Mouse (Mus musculus) kidney, embryonic 16.5 days (tissue): Measurements from ENCODE around the gene Sdk2. TPM values are rescaled to one million over a fixed set of nuclear protein-coding genes. Genes with fewer than 3 reads are reported as not detected.
A peak's percentile ranks its signal among the peaks of the same experiment; 100 is the strongest.

Source experiments
- ATAC-seq: fragments of 200-750 bp; cut with Nextera tagmentation; 2 replicates; pipeline ENCODE4 v1.8.0; 2017; ENCODE audit warnings: moderate TSS enrichment; ENCODE audit not compliant: low FRiP score, low TSS enrichment
- H3K27ac ChIP-seq: fragments of 300-500 bp; sonication (generic); 2 replicates; pipeline ENCODE4 v1.5.1; 2014; ENCODE audit warnings: low read length
- H3K27me3 ChIP-seq: fragments of 300-500 bp; sonication (generic); 2 replicates; pipeline ENCODE4 v1.6.1; 2014; ENCODE audit warnings: low read length, control low read depth, mixed read lengths; ENCODE audit not compliant: insufficient read depth
- H3K36me3 ChIP-seq: fragments of 300-500 bp; sonication (generic); 2 replicates; pipeline ENCODE4 v1.6.1; 2014; ENCODE audit warnings: low read length, control low read depth, mixed read lengths; ENCODE audit not compliant: insufficient read depth
- H3K4me1 ChIP-seq: fragments of 300-500 bp; sonication (generic); 2 replicates; pipeline ENCODE4 v1.6.1; 2014; ENCODE audit warnings: low read length, control low read depth, mixed read lengths; ENCODE audit not compliant: insufficient read depth
- H3K4me2 ChIP-seq: fragments of 300-500 bp; sonication (generic); replicated peaks from 2 replicates; pipeline ENCODE4 v1.6.1; 2014; ENCODE audit warnings: low read depth, low read length
- H3K4me3 ChIP-seq: fragments of 300-500 bp; sonication (generic); 2 replicates; pipeline ENCODE4 v1.5.1; 2014; ENCODE audit warnings: mild to moderate bottlenecking, low read length
- H3K9ac ChIP-seq: fragments of 300-500 bp; sonication (generic); replicated peaks from 2 replicates; pipeline ENCODE4 v1.6.1; 2014; ENCODE audit warnings: low read length
- H3K9me3 ChIP-seq: fragments of 300-500 bp; sonication (generic); 2 replicates; pipeline ENCODE4 v1.6.1; 2016; ENCODE audit warnings: low read length, control low read depth
- WGBS: fragments of 180-500 bp; shearing (Covaris S2); extraction: QIAGEN DNeasy Blood & Tissue Kit; methylation state at CpG from one replicate; pipeline ENCODE4 v1.1.7; 2014; 5-methylcytosine and 5-hydroxymethylcytosine counted together
- polyA plus RNA-seq: library from polyadenylated mRNA; unstranded; fragments of >200 nt; fragmentation: Nextera tagmentation; extraction: Ambion mirVana; gene quantifications from 2 replicates; pipeline ENCODE4 v1.2.1, GENCODE M21; 2015

Gene Sdk2
- polyA plus RNA-seq, 1 experiment from 2014 or later = 2.8 TPM

DNA sequence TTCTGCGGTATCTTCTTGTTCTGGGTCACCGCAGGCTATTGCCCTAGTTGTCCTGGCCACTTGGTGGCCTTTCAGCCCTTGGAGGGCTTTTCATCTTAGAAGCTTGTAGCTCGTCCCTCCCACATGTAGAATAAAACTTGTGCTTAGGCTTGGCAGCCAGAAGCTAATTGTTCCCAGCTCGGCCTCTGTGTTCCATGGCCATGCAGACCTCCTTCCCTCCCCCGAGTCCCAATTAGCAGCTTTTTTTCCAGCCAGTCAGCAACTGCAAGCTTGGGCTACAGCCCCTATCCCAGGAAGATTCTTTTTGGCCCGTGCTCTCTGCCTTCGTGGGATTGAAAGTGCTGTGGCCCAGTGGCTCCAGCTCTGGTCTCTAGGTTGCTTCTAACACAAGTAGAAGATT is 217.5 kb downstream of the Sdk2 start:
- no peaks in the 10 kb centered on the region for H3K36me3 ChIP-seq
- no peak overlapping the region for H3K4me3 ChIP-seq
- no peak overlapping the region for H3K27ac ChIP-seq
- H3K27me3 ChIP-seq = no peaks in the 10 kb centered on the region
- ATAC-seq = no peak
- no peaks in the 10 kb centered on the region for H3K4me1 ChIP-seq
- H3K9ac ChIP-seq = no peak overlapping the region
- H3K9me3 ChIP-seq = no peaks in the 10 kb centered on the region
- H3K4me2 ChIP-seq = no peak overlapping the region
- 40% methylated on average over 7 of the region's 7 CpGs for WGBS

DNA sequence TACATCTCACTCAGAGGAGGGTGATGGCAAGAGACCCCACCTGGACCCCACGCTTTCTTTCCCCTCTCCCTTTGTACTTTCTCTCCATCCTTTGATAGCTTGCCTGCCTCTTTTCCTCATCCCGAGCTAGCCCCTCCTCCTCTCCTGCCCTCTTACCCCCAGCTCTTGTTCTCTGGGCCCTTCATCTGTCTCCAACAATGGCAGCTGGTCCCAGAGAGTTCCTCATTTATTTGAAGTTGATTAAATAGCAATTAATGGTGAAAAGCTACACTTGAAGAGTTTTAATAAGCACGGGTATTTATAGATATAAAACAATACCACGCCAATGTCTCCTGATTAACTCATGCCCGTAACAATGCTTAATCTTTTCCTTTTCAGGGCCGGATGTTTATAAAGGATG is 222.9 kb downstream of the Sdk2 start:
- Histone ChIP-seq H3K27ac (no peak overlapping the region), H3K4me3 (no peak overlapping the region), H3K4me1 (no peaks in the 10 kb centered on the region), H3K4me2 (no peak overlapping the region), H3K27me3 (no peaks in the 10 kb centered on the region), H3K36me3 (no peaks in the 10 kb centered on the region; the same call in 1 of the 2 replicates), H3K9me3 (no peaks in the 10 kb centered on the region), H3K9ac (no peak overlapping the region)
- WGBS = 85% methylated on average over 6 of the region's 6 CpGs
- ATAC-seq = no peak

DNA sequence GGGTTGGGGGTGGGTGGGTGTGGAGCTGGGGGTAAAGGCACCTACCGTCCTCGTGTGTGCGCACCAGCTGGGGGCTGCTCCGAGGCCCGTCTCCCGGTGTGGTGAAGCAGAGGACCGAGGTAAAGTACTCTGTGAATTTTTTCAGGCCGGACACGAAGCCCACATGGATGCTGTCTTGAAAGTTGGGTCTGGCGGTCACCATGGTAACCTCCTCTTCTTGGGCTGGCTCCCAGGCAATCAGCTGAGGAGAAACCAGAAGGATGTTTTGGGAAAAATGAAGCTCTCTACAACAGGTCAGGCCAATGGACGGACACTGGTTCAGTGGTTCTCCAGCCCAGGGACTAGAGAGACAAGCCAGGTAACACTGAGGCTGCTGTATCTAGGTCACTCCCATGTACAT is 224.0 kb downstream of the Sdk2 start:
- Histone ChIP-seq H3K36me3 (no peaks in the 10 kb centered on the region; the same call in 1 of the 2 replicates), H3K4me3 (no peak overlapping the region), H3K4me1 (no peaks in the 10 kb centered on the region), H3K27me3 (no peaks in the 10 kb centered on the region), H3K4me2 (no peak overlapping the region), H3K9ac (no peak overlapping the region), H3K9me3 (no peaks in the 10 kb centered on the region), H3K27ac (no peak overlapping the region)
- ATAC-seq = no peak
- 93% methylated on average over 11 of the region's 11 CpGs for WGBS

DNA sequence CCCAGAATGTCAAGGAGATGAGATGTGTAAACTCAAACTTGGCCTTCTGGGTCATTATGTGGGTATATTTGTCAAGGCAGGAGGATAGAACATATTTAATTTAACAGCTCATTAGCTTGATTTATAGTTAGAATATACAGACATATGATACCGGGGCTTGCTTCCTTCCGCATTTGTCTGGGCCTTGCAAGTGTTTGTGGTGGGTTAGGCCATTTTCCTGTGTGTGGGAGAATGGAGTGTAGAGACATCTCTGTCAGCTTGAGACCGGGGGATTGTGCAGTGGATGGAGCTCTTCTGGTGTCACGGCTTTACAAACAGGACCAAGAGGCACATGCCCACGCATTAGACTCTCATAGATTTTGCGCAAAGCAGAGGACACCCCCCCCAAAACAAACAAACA is 235.2 kb downstream of the Sdk2 start:
- no peak for ATAC-seq

DNA sequence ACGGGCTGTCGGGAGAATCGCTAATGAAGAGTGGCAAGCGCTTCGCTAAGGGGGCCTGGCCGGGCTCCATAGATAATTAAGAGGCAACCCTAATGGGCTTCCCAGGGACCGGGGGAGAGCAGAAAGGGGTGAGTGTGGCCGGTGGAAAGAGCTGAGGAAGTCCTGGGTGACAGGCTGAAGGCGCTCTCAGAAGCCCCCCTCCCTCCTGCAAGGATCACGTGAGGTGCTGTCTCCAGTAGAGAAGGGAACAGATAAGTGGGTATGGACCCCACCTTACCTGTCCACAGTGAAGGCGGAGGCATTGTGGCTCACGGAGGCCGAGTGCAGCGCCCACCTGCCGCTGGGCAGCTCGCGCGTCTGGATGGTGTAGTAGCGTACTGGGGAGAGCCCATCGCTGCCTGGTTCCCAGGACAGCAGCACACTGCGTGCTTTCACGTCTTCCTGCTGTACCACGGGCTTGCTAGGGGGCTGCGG is 238.7 kb downstream of the Sdk2 start:
- 34% methylated on average over 24 of the region's 24 CpGs for WGBS
- no peak overlapping the region for H3K4me3 ChIP-seq
- no peaks in the 10 kb centered on the region for H3K36me3 ChIP-seq
- H3K9ac ChIP-seq = no peak overlapping the region
- H3K9me3 ChIP-seq = no peaks in the 10 kb centered on the region
- H3K27me3 ChIP-seq = no peaks in the 10 kb centered on the region; the same call in 1 of the 2 replicates
- H3K27ac ChIP-seq = no peak overlapping the region
- H3K4me1 ChIP-seq = no peaks in the 10 kb centered on the region
- no peak for ATAC-seq
- no peak overlapping the region for H3K4me2 ChIP-seq

More for the DNA sequence above, 235.2 kb downstream of the Sdk2 start:
- H3K4me1 ChIP-seq = no peaks in the 10 kb centered on the region
- no peak overlapping the region for H3K9ac ChIP-seq
- no peak overlapping the region for H3K4me3 ChIP-seq
- H3K27me3 ChIP-seq = no peaks in the 10 kb centered on the region; the same call in 1 of the 2 replicates
- no peaks in the 10 kb centered on the region for H3K9me3 ChIP-seq
- H3K4me2 ChIP-seq = no peak overlapping the region
- H3K27ac ChIP-seq = no peak overlapping the region
- H3K36me3 ChIP-seq = no peaks in the 10 kb centered on the region
- 34% methylated on average over 6 of the region's 6 CpGs for WGBS

DNA sequence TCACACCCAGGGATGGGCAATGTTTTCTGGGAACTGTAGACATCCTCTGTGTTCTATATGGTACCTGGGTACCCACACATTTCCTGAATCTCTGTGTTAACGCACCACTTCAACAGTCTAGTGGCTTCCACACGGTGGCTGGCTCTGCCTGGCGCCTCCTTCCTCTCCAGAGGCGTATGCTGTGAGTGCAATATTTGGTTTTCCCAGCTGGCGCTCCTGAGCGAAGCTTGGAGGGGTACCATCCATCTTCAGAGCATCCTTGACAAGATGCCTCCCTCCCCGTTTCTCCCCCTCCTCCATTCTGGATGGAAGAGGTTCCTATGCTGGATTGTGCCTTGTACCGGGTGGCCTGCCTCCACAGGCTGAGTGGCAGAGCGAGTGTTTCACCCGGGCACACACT is 246.8 kb downstream of the Sdk2 start:
- no peaks in the 10 kb centered on the region for H3K27me3 ChIP-seq
- no peaks in the 10 kb centered on the region for H3K4me1 ChIP-seq
- 84% methylated on average over 10 of the region's 10 CpGs for WGBS
- H3K9me3 ChIP-seq = no peaks in the 10 kb centered on the region
- H3K4me2 ChIP-seq = no peak overlapping the region
- H3K27ac ChIP-seq = no peak overlapping the region
- H3K4me3 ChIP-seq = no peak overlapping the region
- no peaks in the 10 kb centered on the region for H3K36me3 ChIP-seq
- no peak overlapping the region for H3K9ac ChIP-seq
- no peak for ATAC-seq

DNA sequence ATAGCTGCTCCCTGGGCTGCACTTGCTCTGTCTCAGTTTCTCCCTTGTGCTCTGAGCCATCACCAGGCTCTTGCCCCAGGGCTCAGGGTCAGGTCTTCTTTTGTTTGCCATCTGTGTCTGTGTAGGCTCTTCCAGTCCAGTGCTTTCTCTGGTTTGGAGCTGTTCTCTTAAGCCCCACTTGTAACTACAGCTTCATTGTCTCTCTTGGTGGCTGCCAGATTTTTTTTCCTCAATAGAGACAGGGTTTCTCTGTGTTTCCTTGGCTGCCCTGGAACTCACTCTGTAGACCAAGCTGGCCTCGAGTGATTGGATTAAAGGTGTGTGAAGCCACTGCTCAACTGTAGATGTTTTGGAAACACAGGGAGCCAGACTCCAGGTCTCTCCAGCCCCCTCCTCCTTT is 247.8 kb downstream of the Sdk2 start:
- Histone ChIP-seq H3K9ac (no peak overlapping the region), H3K4me3 (no peak overlapping the region), H3K27me3 (no peaks in the 10 kb centered on the region), H3K27ac (no peak overlapping the region), H3K9me3 (no peaks in the 10 kb centered on the region), H3K36me3 (no peaks in the 10 kb centered on the region), H3K4me2 (no peak overlapping the region), H3K4me1 (no peaks in the 10 kb centered on the region)
- 68% methylated on average over 1 of the region's 1 CpGs for WGBS
- ATAC-seq = no peak

DNA sequence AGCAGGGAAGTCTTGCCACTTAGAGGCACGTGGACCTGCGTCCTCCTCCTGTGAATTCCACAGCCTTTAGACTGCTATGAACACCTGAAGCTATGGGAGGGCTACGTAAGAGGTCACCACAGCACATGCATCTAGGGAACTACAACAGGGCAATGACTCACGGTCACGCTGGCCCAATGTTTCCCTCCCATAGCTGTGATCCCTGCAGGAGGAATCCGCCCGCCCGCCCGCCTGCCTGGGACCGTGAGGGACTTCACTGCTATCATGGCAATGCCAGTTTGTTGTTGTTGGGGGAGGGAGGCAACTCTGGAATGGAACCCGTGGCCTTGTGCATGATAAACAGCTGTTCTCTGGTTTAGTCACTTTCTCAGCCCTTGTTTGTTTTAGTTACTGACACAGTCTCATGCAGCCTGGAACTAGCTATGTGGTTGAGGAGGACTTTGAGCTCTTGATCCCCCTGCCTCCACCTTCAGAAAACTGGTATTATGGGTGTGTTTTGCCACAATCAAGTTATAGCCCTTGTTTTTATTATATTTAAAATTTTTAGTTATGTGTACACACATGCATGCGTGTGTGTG is 249.8 kb downstream of the Sdk2 start:
- Histone ChIP-seq H3K4me2 (no peak overlapping the region), H3K27ac (no peak overlapping the region), H3K36me3 (no peaks in the 10 kb centered on the region), H3K9me3 (no peaks in the 10 kb centered on the region), H3K4me1 (no peaks in the 10 kb centered on the region), H3K4me3 (no peak overlapping the region), H3K9ac (no peak overlapping the region), H3K27me3 (no peaks in the 10 kb centered on the region)
- no peak for ATAC-seq
- WGBS = 57% methylated on average over 12 of the region's 12 CpGs

DNA sequence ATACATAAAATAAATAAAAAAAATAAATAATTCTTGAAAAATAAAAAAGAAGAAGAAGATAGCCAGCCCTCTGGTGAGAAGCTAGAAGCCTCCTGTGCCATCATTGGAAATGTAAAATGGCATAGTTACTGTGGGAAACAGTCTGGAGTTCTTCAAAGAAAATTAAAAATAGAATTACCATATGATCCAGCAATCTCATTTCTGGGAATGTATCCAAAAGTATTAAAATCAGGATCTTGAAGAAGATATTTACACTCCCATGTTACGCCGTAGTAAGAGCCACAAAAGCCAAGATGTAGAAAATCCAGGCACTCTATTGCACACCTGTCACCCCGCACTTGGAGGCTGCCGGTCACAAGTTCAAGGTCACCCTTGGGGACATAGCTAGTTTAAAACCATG is 250.4 kb downstream of the Sdk2 start:
- ATAC-seq = no peak
- no peaks in the 10 kb centered on the region for H3K27me3 ChIP-seq
- no peaks in the 10 kb centered on the region for H3K9me3 ChIP-seq
- H3K9ac ChIP-seq = no peak overlapping the region
- no peak overlapping the region for H3K27ac ChIP-seq
- H3K4me2 ChIP-seq = no peak overlapping the region
- H3K4me1 ChIP-seq = no peaks in the 10 kb centered on the region
- 63% methylated on average over 4 of the region's 4 CpGs for WGBS
- no peaks in the 10 kb centered on the region for H3K36me3 ChIP-seq
- no peak overlapping the region for H3K4me3 ChIP-seq

DNA sequence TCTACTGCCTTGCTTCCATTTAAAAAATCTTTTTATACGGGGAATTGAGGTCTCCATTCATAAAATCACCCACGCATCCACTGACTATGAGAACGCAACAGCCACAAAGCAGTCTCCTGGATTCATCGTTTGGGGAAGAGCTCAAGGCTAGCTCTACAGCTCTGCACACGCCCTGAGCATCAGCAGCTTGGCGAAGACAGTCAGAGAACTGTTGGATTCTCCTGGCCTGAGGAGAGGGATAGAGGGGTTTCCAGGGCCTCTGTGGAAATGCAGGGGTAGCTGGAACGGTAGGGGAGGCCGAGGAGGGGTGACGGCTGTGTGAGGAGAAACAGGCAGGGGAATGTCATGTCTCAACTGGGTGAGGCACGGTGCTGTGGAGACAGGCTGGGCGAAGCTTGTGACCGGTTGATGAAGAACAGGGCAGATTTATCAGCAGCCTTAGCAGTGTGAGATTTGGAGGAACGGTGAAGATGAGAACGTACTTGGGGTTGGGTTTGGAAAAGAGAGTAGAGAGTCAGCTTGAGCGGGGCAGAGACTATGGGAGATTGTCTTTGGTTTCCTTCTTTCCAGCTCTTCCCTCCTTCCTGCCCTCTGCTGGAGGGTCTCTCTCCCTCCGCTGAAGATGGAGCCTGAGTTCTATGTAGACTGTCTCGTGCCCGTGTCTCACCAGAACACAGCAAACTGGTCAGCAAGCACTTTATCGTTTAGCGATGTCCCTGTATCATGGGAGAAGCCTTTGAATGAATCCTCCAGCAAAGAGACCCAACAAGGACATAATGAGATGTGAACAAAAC is 255.1 kb downstream of the Sdk2 start:
- H3K36me3 ChIP-seq = no peaks in the 10 kb centered on the region
- no peak for ATAC-seq
- 61% methylated on average over 20 of the region's 20 CpGs for WGBS
- no peak overlapping the region for H3K4me2 ChIP-seq
- H3K27ac ChIP-seq = no peak overlapping the region
- H3K9ac ChIP-seq = peak overlapping the region; percentile 48; the same call in 1 of the 2 replicates
- H3K9me3 ChIP-seq = no peaks in the 10 kb centered on the region
- H3K4me3 ChIP-seq = no peak overlapping the region
- peaks cover 12% of the 10 kb centered on the region for H3K4me1 ChIP-seq
- no peaks in the 10 kb centered on the region for H3K27me3 ChIP-seq
